In the genomic region with DNA sequence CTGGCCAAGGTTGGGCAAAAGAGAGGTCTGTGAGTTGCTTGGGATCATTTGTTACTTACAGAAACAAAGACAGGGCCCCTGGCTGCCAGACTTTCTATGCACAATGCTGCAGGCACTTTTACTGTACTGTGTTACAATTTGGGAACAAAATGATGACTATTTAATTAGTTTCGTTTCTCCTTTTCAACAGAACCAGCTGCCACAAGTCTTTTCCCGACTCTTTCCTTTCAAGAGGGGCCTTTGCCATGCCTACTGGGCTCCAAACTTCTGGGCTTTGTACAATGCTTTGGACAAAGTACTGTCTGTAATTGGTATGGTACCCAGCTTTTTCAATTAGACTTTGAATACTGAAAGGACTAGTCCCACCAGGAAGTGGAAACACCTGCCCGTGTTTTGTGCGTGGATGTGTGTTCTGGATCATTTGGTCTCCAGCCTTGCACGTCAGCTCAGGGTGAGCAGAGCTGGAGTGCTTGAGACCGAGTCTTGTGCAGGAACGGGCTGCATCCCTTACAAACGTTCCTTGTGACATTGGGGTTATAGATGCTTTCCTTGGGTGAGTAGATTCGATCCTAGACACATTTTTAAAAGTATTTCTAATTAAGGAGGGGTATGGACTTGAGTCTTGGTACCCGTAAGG, we compare ENCODE assay signal across 23 mouse cellular contexts. TPM values are rescaled to one million over a fixed set of nuclear protein-coding genes. Genes with fewer than 3 reads are reported as not detected.
DNase-seq lines count a peak whose midpoint lies in the region; ATAC-seq and TF ChIP-seq lines count a peak whose summit lies in the region.
"Had no signal": no experiment of that assay in that cellular context is flagged by ENCODE, and none has a peak within 500 bp of the region (broad histone marks: within the 10 kb centered on the region; RNA-seq: fewer than 3 reads in every experiment).

No protein-coding gene starts in this region.

- no peak for TF ChIP-seq RAD21 in CH12.LX (IDR thresholded peaks at IDR 0.05; ENCODE audit: low read depth, low read length)

- ATAC-seq in forebrain, embryonic 13.5 days = peak; percentile 34; the same call in 1 of the 2 replicates
- no peak for ATAC-seq in CD4-positive, CD25-positive, alpha-beta regulatory T cell, adult 4 months
- ATAC-seq: forebrain, postnatal 0 days; hindbrain, postnatal 0 days had no signal

- no peak overlapping the region for H3K4me2 ChIP-seq in forebrain, embryonic 13.5 days
- no peak overlapping the region for H3K4me2 ChIP-seq in CH12.LX (ENCODE audit: insufficient read depth, low read depth, poor library complexity, severe bottlenecking)
- H3K4me2 ChIP-seq: embryonic facial prominence, embryonic 12.5 days; heart, embryonic 12.5 days; hindbrain, embryonic 12.5 days had no signal

- TF ChIP-seq POLR2A in heart, adult 2 months (IDR thresholded peaks at IDR 0.05; ENCODE audit: insufficient read depth, low read depth, low read length) = no peak
- TF ChIP-seq POLR2A in CH12.LX (IDR thresholded peaks at IDR 0.05; ENCODE audit: low read depth, low read length) = no peak

- dilution Hi-C loops in CH12.LX (cut with MboI; ENCODE audit: extremely low pct_ligation_motif_present, extremely low pct_unique_long_range_greater_than_20kb, low sequenced_read_pairs) = no loop called here

- TF ChIP-seq CTCF in heart, adult 2 months (IDR thresholded peaks at IDR 0.05) = no peak
- no peak for TF ChIP-seq CTCF in CH12.LX (conservative IDR thresholded peaks at IDR 0.05 in 1 of 2, IDR thresholded peaks at IDR 0.05 in 1 of 2; ENCODE audit: low read depth in 2 of 2, low read length in 2 of 2)

- intact Hi-C loops in heart, adult 2 months (cut with DNase I) = no loop called here

- in situ Hi-C loops in CH12.LX (cut with MboI; ENCODE audit: low pct_ligation_motif_present, low pct_unique_long_range_greater_than_20kb, low sequenced_read_pairs) = no loop called here

- DNase-seq in forebrain, embryonic 10.5 days (ENCODE audit: extremely low spot score, low spot score) = no peak
- DNase-seq in heart, embryonic 10.5 days (ENCODE audit: low spot score) = peak; percentile 52
- no peak for DNase-seq in heart, adult 2 months
- no peak for DNase-seq in CH12.LX (ENCODE audit: extremely low read depth)
- no peak for DNase-seq in left cerebral cortex, adult 11 months (ENCODE audit: low spot score)
- DNase-seq: adrenal gland, adult 8-10 months; adrenal gland, postnatal 36 days; cerebellum, adult 11-12 months; cerebellum, adult 9-10 months; cerebellum, postnatal 25 days; forebrain, postnatal 0 days; gastrocnemius, adult 2 months; gastrocnemius, postnatal 25 days; heart, adult 18-20 months; kidney, adult 11 months had no signal

- no peaks in the 10 kb centered on the region for H3K27me3 ChIP-seq in forebrain, embryonic 13.5 days
- H3K27me3 ChIP-seq in forebrain, embryonic 10.5 days (ENCODE audit: poor library complexity, severe bottlenecking) = no peaks in the 10 kb centered on the region
- H3K27me3 ChIP-seq in heart, embryonic 10.5 days (ENCODE audit: insufficient read depth, poor library complexity, severe bottlenecking) = no peaks in the 10 kb centered on the region
- H3K27me3 ChIP-seq in heart, adult 2 months (ENCODE audit: control insufficient read depth, insufficient read depth, low read length) = no peaks in the 10 kb centered on the region
- H3K27me3 ChIP-seq in CH12.LX (replicated peaks) = no peaks in the 10 kb centered on the region
- H3K27me3 ChIP-seq: embryonic facial prominence, embryonic 12.5 days; heart, embryonic 12.5 days; hindbrain, embryonic 12.5 days had no signal

- TF ChIP-seq EP300 in heart, adult 2 months (IDR thresholded peaks at IDR 0.05; ENCODE audit: insufficient read depth, low read depth, low read length) = no peak
- peak; percentile 65 for TF ChIP-seq EP300 in CH12.LX (IDR thresholded peaks at IDR 0.05; ENCODE audit: low read length)

- H3K9me3 ChIP-seq in forebrain, embryonic 13.5 days (replicated peaks) = no peaks in the 10 kb centered on the region
- no peaks in the 10 kb centered on the region for H3K9me3 ChIP-seq in forebrain, embryonic 10.5 days
- no peaks in the 10 kb centered on the region for H3K9me3 ChIP-seq in heart, embryonic 10.5 days
- no peaks in the 10 kb centered on the region for H3K9me3 ChIP-seq in CH12.LX (replicated peaks; ENCODE audit: low read length)
- H3K9me3 ChIP-seq: embryonic facial prominence, embryonic 12.5 days; G1E; heart, embryonic 12.5 days; hindbrain, embryonic 12.5 days had no signal

- peaks cover 92% of the 10 kb centered on the region for H3K36me3 ChIP-seq in forebrain, embryonic 13.5 days (ENCODE audit: poor library complexity, severe bottlenecking)
- H3K36me3 ChIP-seq in forebrain, embryonic 10.5 days (replicated peaks) = peaks cover 99% of the 10 kb centered on the region
- peaks cover 97% of the 10 kb centered on the region for H3K36me3 ChIP-seq in heart, embryonic 10.5 days
- H3K36me3 ChIP-seq in heart, adult 2 months (ENCODE audit: control insufficient read depth, insufficient read depth, low read length) = no peaks in the 10 kb centered on the region
- H3K36me3 ChIP-seq in CH12.LX (replicated peaks in 1 of 2; ENCODE audit: control insufficient read depth in 1 of 2, insufficient read depth in 1 of 2, low read length in 1 of 2) = peaks cover 85 to 96% of the 10 kb centered on the region in 2 experiments
- H3K36me3 ChIP-seq in macrophage (ENCODE audit: inconsistent target) = peaks cover 14% of the 10 kb centered on the region

- no peak overlapping the region for H3K27ac ChIP-seq in forebrain, embryonic 13.5 days
- H3K27ac ChIP-seq in forebrain, embryonic 10.5 days = no peak overlapping the region
- H3K27ac ChIP-seq in heart, embryonic 10.5 days = no peak overlapping the region
- no peak overlapping the region for H3K27ac ChIP-seq in heart, adult 2 months
- no peak overlapping the region for H3K27ac ChIP-seq in CH12.LX (ENCODE audit: insufficient read depth, low read depth)
- H3K27ac ChIP-seq in macrophage = peak overlapping the region; percentile 41
- H3K27ac ChIP-seq: embryonic facial prominence, embryonic 12.5 days; gastrocnemius, adult 2 months; hindbrain, embryonic 12.5 days; hindbrain, postnatal 0 days had no signal

- 84% methylated on average over 10 of the region's 10 CpGs for WGBS in forebrain, embryonic 13.5 days
- 93% methylated on average over 10 of the region's 10 CpGs for WGBS in forebrain, embryonic 10.5 days
- WGBS in heart, embryonic 10.5 days = 88% methylated on average over 10 of the region's 10 CpGs
- 87% methylated on average over 10 of the region's 10 CpGs for WGBS in heart, adult 2 months
- 65% methylated on average over 8 of the region's 10 CpGs for WGBS in macrophage (ENCODE audit: missing documents)

- no peak overlapping the region for H3K4me3 ChIP-seq in forebrain, embryonic 13.5 days
- H3K4me3 ChIP-seq in forebrain, embryonic 10.5 days = no peak overlapping the region
- no peak overlapping the region for H3K4me3 ChIP-seq in heart, embryonic 10.5 days
- H3K4me3 ChIP-seq in heart, adult 2 months = no peak overlapping the region
- H3K4me3 ChIP-seq in CH12.LX (replicated peaks in 1 of 3; ENCODE audit: low read depth in 2 of 3, low read length in 2 of 3, poor library complexity in 1 of 3) (no peak overlapping the region), macrophage (ENCODE audit: inconsistent target) (no peak overlapping the region)
- H3K4me3 ChIP-seq: embryonic facial prominence, embryonic 12.5 days; gastrocnemius, adult 2 months; heart, embryonic 12.5 days; hindbrain, embryonic 12.5 days had no signal

- H3K9ac ChIP-seq in forebrain, embryonic 13.5 days = no peak overlapping the region
- H3K9ac ChIP-seq in heart, adult 2 months (ENCODE audit: low read depth, low read length) = no peak overlapping the region
- no peak overlapping the region for H3K9ac ChIP-seq in CH12.LX (ENCODE audit: insufficient read depth, low read depth)
- H3K9ac ChIP-seq: embryonic facial prominence, embryonic 12.5 days; forebrain, postnatal 0 days; heart, embryonic 12.5 days; hindbrain, embryonic 12.5 days had no signal

- H3K79me2 ChIP-seq in heart, adult 2 months (replicated peaks; ENCODE audit: control insufficient read depth, insufficient read depth, low read length) = no peaks in the 10 kb centered on the region
- H3K79me2 ChIP-seq in CH12.LX (replicated peaks; ENCODE audit: control insufficient read depth, extremely low read depth, insufficient read depth, poor library complexity, severe bottlenecking) (peaks cover 6% of the 10 kb centered on the region), macrophage (ENCODE audit: inconsistent target) (peaks cover 6% of the 10 kb centered on the region; the same call in 1 of the 2 replicates)

- 0 out of 2 replicates have a peak, but pooled peaks cover 4% of the 10 kb centered on the region for H3K4me1 ChIP-seq in forebrain, embryonic 13.5 days
- H3K4me1 ChIP-seq in forebrain, embryonic 10.5 days = no peaks in the 10 kb centered on the region
- H3K4me1 ChIP-seq in heart, embryonic 10.5 days = no peaks in the 10 kb centered on the region
- H3K4me1 ChIP-seq in heart, adult 2 months (ENCODE audit: control insufficient read depth, insufficient read depth, low read length) = peaks cover 8% of the 10 kb centered on the region
- peaks cover 9 to 35% of the 10 kb centered on the region in 2 experiments for H3K4me1 ChIP-seq in CH12.LX (ENCODE audit: control insufficient read depth in 1 of 2, insufficient read depth in 2 of 2)
- H3K4me1 ChIP-seq: embryonic facial prominence, embryonic 12.5 days; heart, embryonic 12.5 days; hindbrain, embryonic 12.5 days had no signal

RNA-seq across cellular contexts. Expression of gene Alg8, which starts 12.2 kb away (rescaled TPM):
- 28.3 and 30.8 TPM in 2 replicates for polyA plus RNA-seq in forebrain, embryonic 13.5 days (2015; fragmentation: Nextera tagmentation; extraction: Ambion mirVana)
- 56.2 and 61.3 TPM in 2 replicates for polyA plus RNA-seq in forebrain, embryonic 10.5 days (2016; fragmentation: Nextera tagmentation; extraction: Ambion mirVana)
- polyA plus RNA-seq in heart, embryonic 10.5 days (2016; fragmentation: Nextera tagmentation; extraction: Ambion mirVana) = 47.3 and 53.4 TPM in 2 replicates
- 1 to 10 TPM; 4.3 to 5.2 TPM for total RNA-seq in heart, adult 2 months (2021)
- 7.3 and 9.9 TPM in 2 replicates for polyA plus RNA-seq in heart, adult 2 months (2012; rRNA removed)
- 14.3 and 16.2 TPM in 2 replicates for total RNA-seq in CH12.LX (2012; rRNA removed)
- total RNA-seq in CH12.LX (2014; rRNA removed) = 20.5 and 24.2 TPM in 2 replicates
- polyA plus RNA-seq in CH12.LX (2012; ENCODE audit: insufficient read length, low read depth) = 42.6 and 48.4 TPM in 2 replicates
- total RNA-seq in macrophage (2018; cell fraction: chromatin; rRNA removed) = 10 to 100 TPM in 23 of 26 experiments, 1 to 10 TPM in 3; 4.5 to 58.4 (median 33.5) TPM
- total RNA-seq in macrophage (2018; cell fraction: cytosol; rRNA removed) = 10 to 100 TPM; 10.4 to 23.2 (median 17.1) TPM
- total RNA-seq in macrophage (2018; cell fraction: nucleus; rRNA removed) = 10 to 100 TPM; 10.3 to 73.1 (median 31.6) TPM
- polyA plus RNA-seq in macrophage (2018) = 16.0 to 32.2 TPM (median 30.1 TPM) in 3 replicates
- 10 to 100 TPM; 19.5 to 21.4 TPM for polyA plus RNA-seq in CD4-positive, CD25-positive, alpha-beta regulatory T cell, adult 4 months (2017; shearing (Covaris generic))

RNA-seq across cellular contexts. Expression of gene Ndufc2, which starts 16.2 kb away (rescaled TPM):
- 422 and 512 TPM in 2 replicates for polyA plus RNA-seq in forebrain, embryonic 13.5 days (2015; fragmentation: Nextera tagmentation; extraction: Ambion mirVana)
- 320 and 327 TPM in 2 replicates for polyA plus RNA-seq in forebrain, embryonic 10.5 days (2016; fragmentation: Nextera tagmentation; extraction: Ambion mirVana)
- 380 and 484 TPM in 2 replicates for polyA plus RNA-seq in heart, embryonic 10.5 days (2016; fragmentation: Nextera tagmentation; extraction: Ambion mirVana)
- 100 to 1,000 TPM; 483 to 533 TPM for total RNA-seq in heart, adult 2 months (2021)
- 305 and 346 TPM in 2 replicates for polyA plus RNA-seq in heart, adult 2 months (2012; rRNA removed)
- 202 and 217 TPM in 2 replicates for total RNA-seq in CH12.LX (2012; rRNA removed)
- total RNA-seq in CH12.LX (2014; rRNA removed) = 349 and 352 TPM in 2 replicates
- polyA plus RNA-seq in CH12.LX (2012; ENCODE audit: insufficient read length, low read depth) = 277 and 352 TPM in 2 replicates
- 10 to 100 TPM in 9 of 26 experiments, 1 to 10 TPM in 14, not detected in 3; 1.7 to 33.9 (median 7.5) TPM for total RNA-seq in macrophage (2018; cell fraction: chromatin; rRNA removed)
- total RNA-seq in macrophage (2018; cell fraction: cytosol; rRNA removed) = 100 to 1,000 TPM; 162 to 267 (median 209) TPM
- 100 to 1,000 TPM in 1 of 26 experiments, 10 to 100 TPM in 25; 17.4 to 134 (median 49.4) TPM for total RNA-seq in macrophage (2018; cell fraction: nucleus; rRNA removed)
- 165 to 251 TPM (median 199 TPM) in 3 replicates for polyA plus RNA-seq in macrophage (2018)
- polyA plus RNA-seq in CD4-positive, CD25-positive, alpha-beta regulatory T cell, adult 4 months (2017; shearing (Covaris generic)) = 100 to 1,000 TPM; 159 to 178 TPM

RNA-seq across cellular contexts. Expression of gene Thrsp, which starts 33.9 kb away (rescaled TPM):
- polyA plus RNA-seq in forebrain, embryonic 13.5 days (2015; fragmentation: Nextera tagmentation; extraction: Ambion mirVana) = 1.4 and 1.7 TPM in 2 replicates
- 0.23 and 0.32 TPM in 2 replicates for polyA plus RNA-seq in forebrain, embryonic 10.5 days (2016; fragmentation: Nextera tagmentation; extraction: Ambion mirVana)
- polyA plus RNA-seq in heart, embryonic 10.5 days (2016; fragmentation: Nextera tagmentation; extraction: Ambion mirVana) = 0.43 and 0.51 TPM in 2 replicates
- total RNA-seq in heart, adult 2 months (2021) = 10 to 100 TPM; 68.6 to 77.2 TPM
- polyA plus RNA-seq in heart, adult 2 months (2012; rRNA removed) = 118 and 171 TPM in 2 replicates
- total RNA-seq in CH12.LX (2012; rRNA removed) (not detected in 2 replicates), CH12.LX (2014; rRNA removed) (not detected in 2 replicates)
- polyA plus RNA-seq in CH12.LX (2012; ENCODE audit: insufficient read length, low read depth) (not detected in 2 replicates), macrophage (2018) (not detected in 3 replicates)
- total RNA-seq in macrophage (2018; cell fraction: chromatin; rRNA removed) = not detected
- total RNA-seq in macrophage (2018; cell fraction: cytosol; rRNA removed) = not detected
- not detected for total RNA-seq in macrophage (2018; cell fraction: nucleus; rRNA removed)
- polyA plus RNA-seq in CD4-positive, CD25-positive, alpha-beta regulatory T cell, adult 4 months (2017; shearing (Covaris generic)) = under 1 TPM in 1 of 2 experiments, not detected in 1; 0.84 TPM
- polyA plus RNA-seq: G1E had no signal

RNA-seq across cellular contexts. Expression of gene Kctd21, which starts 51.5 kb away (rescaled TPM):
- 5.3 and 6.1 TPM in 2 replicates for polyA plus RNA-seq in forebrain, embryonic 13.5 days (2015; fragmentation: Nextera tagmentation; extraction: Ambion mirVana)
- 3.7 and 3.9 TPM in 2 replicates for polyA plus RNA-seq in forebrain, embryonic 10.5 days (2016; fragmentation: Nextera tagmentation; extraction: Ambion mirVana)
- polyA plus RNA-seq in heart, embryonic 10.5 days (2016; fragmentation: Nextera tagmentation; extraction: Ambion mirVana) = 4.1 and 4.6 TPM in 2 replicates
- total RNA-seq in heart, adult 2 months (2021) = 1 to 10 TPM; 3.7 to 4.1 TPM
- polyA plus RNA-seq in heart, adult 2 months (2012; rRNA removed) = 3.6 and 6.3 TPM in 2 replicates
- total RNA-seq in CH12.LX (2012; rRNA removed) = 0.50 and 0.81 TPM in 2 replicates
- total RNA-seq in CH12.LX (2014; rRNA removed) = 0.12 and 0.19 TPM in 2 replicates
- polyA plus RNA-seq in CH12.LX (2012; ENCODE audit: insufficient read length, low read depth) = 0.27 and 0.46 TPM in 2 replicates
- 10 to 100 TPM in 3 of 26 experiments, 1 to 10 TPM in 23; 1.2 to 17.0 (median 4.5) TPM for total RNA-seq in macrophage (2018; cell fraction: chromatin; rRNA removed)
- 10 to 100 TPM in 21 of 26 experiments, 1 to 10 TPM in 5; 5.5 to 21.2 (median 15.6) TPM for total RNA-seq in macrophage (2018; cell fraction: cytosol; rRNA removed)
- 10 to 100 TPM in 9 of 26 experiments, 1 to 10 TPM in 17; 3.8 to 20.6 (median 7.1) TPM for total RNA-seq in macrophage (2018; cell fraction: nucleus; rRNA removed)
- 7.4 to 17.6 TPM (median 14.3 TPM) in 3 replicates for polyA plus RNA-seq in macrophage (2018)
- polyA plus RNA-seq in CD4-positive, CD25-positive, alpha-beta regulatory T cell, adult 4 months (2017; shearing (Covaris generic)) = 1 to 10 TPM; 1.7 to 3.1 TPM

RNA-seq across cellular contexts. Expression of gene Usp35, which starts 51.8 kb away (rescaled TPM):
- polyA plus RNA-seq in forebrain, embryonic 13.5 days (2015; fragmentation: Nextera tagmentation; extraction: Ambion mirVana) = 2.9 TPM in 2 replicates
- polyA plus RNA-seq in forebrain, embryonic 10.5 days (2016; fragmentation: Nextera tagmentation; extraction: Ambion mirVana) = 0.83 and 1.7 TPM in 2 replicates
- 1.1 and 2.3 TPM in 2 replicates for polyA plus RNA-seq in heart, embryonic 10.5 days (2016; fragmentation: Nextera tagmentation; extraction: Ambion mirVana)
- total RNA-seq in heart, adult 2 months (2021) = 1 to 10 TPM in 1 of 2 experiments, under 1 TPM in 1; 0.84 to 1.0 TPM
- 2.5 and 2.8 TPM in 2 replicates for polyA plus RNA-seq in heart, adult 2 months (2012; rRNA removed)
- total RNA-seq in CH12.LX (2012; rRNA removed) (0.92 and 1.8 TPM in 2 replicates), CH12.LX (2014; rRNA removed) (0.77 and 1.3 TPM in 2 replicates)
- polyA plus RNA-seq in CH12.LX (2012; ENCODE audit: insufficient read length, low read depth) (1.2 and 1.6 TPM in 2 replicates), macrophage (2018) (1.4 to 13.9 TPM (median 2.4 TPM) in 3 replicates)
- total RNA-seq in macrophage (2018; cell fraction: chromatin; rRNA removed) = 100 to 1,000 TPM in 2 of 26 experiments, 10 to 100 TPM in 24; 28.1 to 106 (median 69.9) TPM
- total RNA-seq in macrophage (2018; cell fraction: cytosol; rRNA removed) = 1 to 10 TPM; 1.4 to 9.0 (median 4.8) TPM
- 10 to 100 TPM; 12.1 to 66.0 (median 44.3) TPM for total RNA-seq in macrophage (2018; cell fraction: nucleus; rRNA removed)
- 1 to 10 TPM; 1.4 to 2.7 TPM for polyA plus RNA-seq in CD4-positive, CD25-positive, alpha-beta regulatory T cell, adult 4 months (2017; shearing (Covaris generic))

Comparison
In these comparisons a context has a peak if more than half of its experiments do, and no peak if none do; other contexts are left out.
1. RNA of gene Thrsp, which starts 33.9 kb away (polyA plus RNA-seq): 118 to 171 TPM in heart, adult 2 months; 1.4 to 1.7 TPM in forebrain, embryonic 13.5 days, 0.84 TPM in CD4-positive, CD25-positive, alpha-beta regulatory T cell, adult 4 months, 0.43 to 0.51 TPM in heart, embryonic 10.5 days, 0.23 to 0.32 TPM in forebrain, embryonic 10.5 days, not detected in CH12.LX and not detected in macrophage; every median in the first group is over 10 times any median in the second.